Mouse (Mus musculus): ENCODE measurements around the gene Olfr223. TPM values are rescaled to one million over a fixed set of nuclear protein-coding genes. Genes with fewer than 3 reads are reported as not detected.

Gene Olfr223
- not detected in 2 replicates for polyA plus RNA-seq (2014; fragmentation: Nextera tagmentation; extraction: Ambion mirVana)

- TF ChIP-seq CTCF (IDR thresholded peaks at IDR 0.05; ENCODE audit: low read depth): no peak
- ATAC-seq (ENCODE audit: insufficient read depth) (no peak), DNase-seq (no peak)
- WGBS: 81% methylated on average over 6 of the region's 6 CpGs
- Histone ChIP-seq H3K36me3 (ENCODE audit: insufficient read depth) (no peaks in the 10 kb centered on the region), H3K9ac (no peak within 1 kb of the TSS), H3K27me3 (ENCODE audit: insufficient read depth, low read length) (no peaks in the 10 kb centered on the region), H3K27ac (ENCODE audit: low read depth) (no peak within 1 kb of the TSS), H3K9me3 (ENCODE audit: low read depth, low read length) (no peaks in the 10 kb centered on the region), H3K4me3 (ENCODE audit: low read depth, low read length) (no peak within 1 kb of the TSS), H3K4me1 (ENCODE audit: insufficient read depth) (no peaks in the 10 kb centered on the region), H3K4me2 (no peak within 1 kb of the TSS)
These were observed at the start of gene Olfr223 for GRCm38 (mm10) chr11:59593189-59593588. TSS of gene Olfr223 (minus strand) at chr11:59593289.

GRCm38 (mm10) chr11:59642420-59642819, 49.3 kb upstream of the Olfr223 start:
- no peak overlapping the region for H3K27ac ChIP-seq (ENCODE audit: low read depth)
- H3K4me2 ChIP-seq: no peak overlapping the region
- ATAC-seq (ENCODE audit: insufficient read depth) (no peak), DNase-seq (no peak)
- no peak overlapping the region for H3K9ac ChIP-seq
- H3K27me3 ChIP-seq (ENCODE audit: insufficient read depth, low read length): no peaks in the 10 kb centered on the region
- 77% methylated on average over 8 of the region's 8 CpGs for WGBS
- no peaks in the 10 kb centered on the region for H3K36me3 ChIP-seq (ENCODE audit: insufficient read depth)
- no peak for TF ChIP-seq CTCF (IDR thresholded peaks at IDR 0.05; ENCODE audit: low read depth)
- no peaks in the 10 kb centered on the region for H3K9me3 ChIP-seq (ENCODE audit: low read depth, low read length)
- no peak overlapping the region for H3K4me3 ChIP-seq (ENCODE audit: low read depth, low read length)
- H3K4me1 ChIP-seq (ENCODE audit: insufficient read depth): peaks cover 2% of the 10 kb centered on the region; the same call in 1 of the 2 replicates

- no peak overlapping the region for H3K4me2 ChIP-seq
- no peak overlapping the region for H3K27ac ChIP-seq (ENCODE audit: low read depth)
- DNase-seq (no peak), ATAC-seq (ENCODE audit: insufficient read depth) (no peak)
- no peaks in the 10 kb centered on the region for H3K36me3 ChIP-seq (ENCODE audit: insufficient read depth)
- no peak overlapping the region for H3K4me3 ChIP-seq (ENCODE audit: low read depth, low read length)
- TF ChIP-seq CTCF (IDR thresholded peaks at IDR 0.05; ENCODE audit: low read depth): 0 out of 2 replicates have a peak, but pooled peaks have one; percentile 7
- H3K9me3 ChIP-seq (ENCODE audit: low read depth, low read length): no peaks in the 10 kb centered on the region
- H3K4me1 ChIP-seq (ENCODE audit: insufficient read depth): peaks cover 2% of the 10 kb centered on the region; the same call in 1 of the 2 replicates
- 62% methylated on average over 5 of the region's 5 CpGs for WGBS
- no peaks in the 10 kb centered on the region for H3K27me3 ChIP-seq (ENCODE audit: insufficient read depth, low read length)
- H3K9ac ChIP-seq: no peak overlapping the region
These were observed 48.1 kb upstream of the Olfr223 start for GRCm38 (mm10) chr11:59641227-59641626.

GRCm38 (mm10) chr11:59639957-59640643, 47.0 kb upstream of the Olfr223 start:
- Histone ChIP-seq H3K9ac (no peak overlapping the region), H3K4me1 (ENCODE audit: insufficient read depth) (peaks cover 2% of the 10 kb centered on the region; the same call in 1 of the 2 replicates), H3K9me3 (ENCODE audit: low read depth, low read length) (no peaks in the 10 kb centered on the region), H3K4me3 (ENCODE audit: low read depth, low read length) (no peak overlapping the region), H3K27me3 (ENCODE audit: insufficient read depth, low read length) (no peaks in the 10 kb centered on the region), H3K4me2 (no peak overlapping the region), H3K27ac (ENCODE audit: low read depth) (no peak overlapping the region), H3K36me3 (ENCODE audit: insufficient read depth) (no peaks in the 10 kb centered on the region)
- 57% methylated on average over 4 of the region's 4 CpGs for WGBS
- ATAC-seq (ENCODE audit: insufficient read depth) (no peak), DNase-seq (peak; percentile 51)
- TF ChIP-seq CTCF (IDR thresholded peaks at IDR 0.05; ENCODE audit: low read depth): no peak

DNA sequence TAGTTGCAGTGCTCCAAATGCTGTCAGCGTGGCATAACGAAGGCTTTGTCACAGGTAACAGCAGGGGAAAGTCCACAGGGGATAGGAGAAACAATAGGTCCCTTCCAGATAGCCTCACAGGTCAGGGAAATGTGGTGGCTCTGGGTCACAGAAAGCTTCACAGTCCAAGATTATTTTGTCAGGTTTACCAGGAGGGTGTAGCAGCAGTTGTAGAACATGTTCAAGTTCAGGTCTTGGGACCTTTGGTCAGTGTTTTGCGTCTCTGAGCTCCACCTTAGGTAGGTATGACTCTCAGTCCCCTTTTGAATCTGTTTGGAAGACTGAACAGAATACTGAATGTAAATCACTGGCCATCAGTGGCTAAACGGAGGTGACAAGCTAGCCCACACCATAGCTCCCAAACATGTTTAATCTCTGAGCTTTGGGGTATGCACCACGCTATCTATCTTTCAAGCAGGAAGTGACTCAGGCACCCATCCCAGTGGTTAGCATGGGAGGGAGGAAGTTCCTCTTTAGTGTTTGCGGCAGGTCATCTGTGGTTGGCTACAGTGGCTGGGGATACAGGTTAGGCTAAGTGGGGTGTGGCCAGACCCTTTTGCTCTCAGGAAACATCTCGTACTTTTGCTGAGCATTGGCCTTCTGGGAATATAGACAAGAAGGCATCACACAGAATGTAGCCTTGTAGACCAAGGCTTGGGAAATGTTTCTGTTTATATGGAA, 43.8 kb upstream of the Olfr223 start:
- no peak for TF ChIP-seq CTCF (IDR thresholded peaks at IDR 0.05; ENCODE audit: low read depth)
- no peaks in the 10 kb centered on the region for H3K27me3 ChIP-seq (ENCODE audit: insufficient read depth, low read length)
- H3K4me2 ChIP-seq: no peak overlapping the region
- 74% methylated on average over 7 of the region's 7 CpGs for WGBS
- no peak overlapping the region for H3K4me3 ChIP-seq (ENCODE audit: low read depth, low read length)
- ATAC-seq (ENCODE audit: insufficient read depth): no peak
- no peak overlapping the region for H3K9ac ChIP-seq
- H3K9me3 ChIP-seq (ENCODE audit: low read depth, low read length): no peaks in the 10 kb centered on the region
- H3K27ac ChIP-seq (ENCODE audit: low read depth): no peak overlapping the region
- DNase-seq: no peak
- no peaks in the 10 kb centered on the region for H3K36me3 ChIP-seq (ENCODE audit: insufficient read depth)
- H3K4me1 ChIP-seq (ENCODE audit: insufficient read depth): no peaks in the 10 kb centered on the region

- ATAC-seq (ENCODE audit: insufficient read depth) (no peak), DNase-seq (no peak)
- no peak for TF ChIP-seq CTCF (IDR thresholded peaks at IDR 0.05; ENCODE audit: low read depth)
- no peaks in the 10 kb centered on the region for H3K9me3 ChIP-seq (ENCODE audit: low read depth, low read length)
- no peak overlapping the region for H3K4me2 ChIP-seq
- H3K36me3 ChIP-seq (ENCODE audit: insufficient read depth): no peaks in the 10 kb centered on the region
- WGBS: 62% methylated on average over 12 of the region's 12 CpGs
- H3K27ac ChIP-seq (ENCODE audit: low read depth): no peak overlapping the region
- no peaks in the 10 kb centered on the region for H3K27me3 ChIP-seq (ENCODE audit: insufficient read depth, low read length)
- no peak overlapping the region for H3K4me3 ChIP-seq (ENCODE audit: low read depth, low read length)
- H3K9ac ChIP-seq: no peak overlapping the region
- H3K4me1 ChIP-seq (ENCODE audit: insufficient read depth): no peaks in the 10 kb centered on the region
These were observed 43.0 kb upstream of the Olfr223 start for GRCm38 (mm10) chr11:59635821-59636694.

All from lung, embryonic 14.5 days (tissue).